Mouse (Mus musculus) neural tube, embryonic 13.5 days (tissue): ENCODE measurements around the gene Zc3h8. TPM values are rescaled to one million over a fixed set of nuclear protein-coding genes. Genes with fewer than 3 reads are reported as not detected.

Experiments
- ATAC-seq: fragments of 200-750 bp; cut with Nextera tagmentation; 2 replicates; pipeline ENCODE4 v1.8.0; 2017; ENCODE audit warnings: low read depth, mild to moderate bottlenecking, moderate TSS enrichment, moderate library complexity
- H3K27ac ChIP-seq: fragments of 300-500 bp; sonication (generic); replicated peaks from 2 replicates; pipeline ENCODE4 v1.5.1; 2015; ENCODE audit warnings: moderate library complexity, mild to moderate bottlenecking, inconsistent platforms
- H3K27me3 ChIP-seq: fragments of 300-500 bp; sonication (generic); 2 replicates; pipeline ENCODE4 v1.6.1; 2015; ENCODE audit warnings: mild to moderate bottlenecking, inconsistent platforms
- H3K36me3 ChIP-seq: fragments of 300-500 bp; sonication (generic); 2 replicates; pipeline ENCODE4 v1.6.1; 2015; ENCODE audit warnings: mild to moderate bottlenecking, inconsistent platforms
- H3K4me1 ChIP-seq: fragments of 300-500 bp; sonication (generic); replicated peaks from 2 replicates; pipeline ENCODE4 v1.6.1; 2015; ENCODE audit warnings: inconsistent platforms
- H3K4me2 ChIP-seq: fragments of 300-500 bp; sonication (generic); 2 replicates; pipeline ENCODE4 v1.6.1; 2015; ENCODE audit warnings: inconsistent platforms, mild to moderate bottlenecking, moderate library complexity
- H3K4me3 ChIP-seq: fragments of 300-500 bp; sonication (generic); 2 replicates; pipeline ENCODE4 v1.5.1; 2015; ENCODE audit warnings: mild to moderate bottlenecking, inconsistent platforms
- H3K9ac ChIP-seq: fragments of 300-500 bp; sonication (generic); 2 replicates; pipeline ENCODE4 v1.6.1; 2015; ENCODE audit warnings: moderate library complexity, mild to moderate bottlenecking, inconsistent platforms
- H3K9me3 ChIP-seq: fragments of 300-500 bp; sonication (generic); 2 replicates; pipeline ENCODE4 v1.6.1; 2016; ENCODE audit warnings: inconsistent platforms
- WGBS: fragments of 180-500 bp; shearing (Covaris S2); methylation state at CpG from one replicate; pipeline ENCODE4 v1.1.7; 2015; 5-methylcytosine and 5-hydroxymethylcytosine counted together
- polyA plus RNA-seq: library from polyadenylated mRNA; unstranded; fragments of >200 nt; fragmentation: Nextera tagmentation; extraction: Ambion mirVana; gene quantifications from 2 replicates; pipeline ENCODE4 v1.2.1, GENCODE M21; 2015

Zc3h8 gene
- polyA plus RNA-seq, 1 experiment from 2014 or later: 10.9 TPM

GRCm38 (mm10) chr2:128947962-128948588 lies 4.2 kb upstream of the Zc3h8 start:
- peaks cover 3% of the 10 kb centered on the region; the same call in 1 of the 2 replicates for H3K27me3 ChIP-seq
- 35% methylated on average over 6 of the region's 6 CpGs for WGBS
- no peak overlapping the region for H3K4me3 ChIP-seq
- peaks cover 3% of the 10 kb centered on the region; the same call in 1 of the 2 replicates for H3K4me1 ChIP-seq
- ATAC-seq: no peak
- no peaks in the 10 kb centered on the region for H3K36me3 ChIP-seq
- H3K27ac ChIP-seq: no peak overlapping the region
- H3K9ac ChIP-seq: no peak overlapping the region
- no peak overlapping the region for H3K4me2 ChIP-seq
- no peaks in the 10 kb centered on the region for H3K9me3 ChIP-seq

GRCm38 (mm10) chr2:128936256-128936655 lies 7.6 kb downstream of the Zc3h8 start:
- Histone ChIP-seq H3K27me3 (no peaks in the 10 kb centered on the region), H3K9ac (no peak overlapping the region), H3K4me1 (no peaks in the 10 kb centered on the region), H3K27ac (no peak overlapping the region), H3K4me2 (no peak overlapping the region), H3K36me3 (peaks cover 18% of the 10 kb centered on the region), H3K4me3 (no peak overlapping the region), H3K9me3 (no peaks in the 10 kb centered on the region)
- no peak for ATAC-seq
- WGBS: 92% methylated on average over 3 of the region's 3 CpGs

- no peak overlapping the region for H3K27ac ChIP-seq
- ATAC-seq: no peak
- H3K4me2 ChIP-seq: no peak overlapping the region
- no peak overlapping the region for H3K4me3 ChIP-seq
- no peaks in the 10 kb centered on the region for H3K9me3 ChIP-seq
- no peak overlapping the region for H3K9ac ChIP-seq
- no peaks in the 10 kb centered on the region for H3K27me3 ChIP-seq
- no peaks in the 10 kb centered on the region for H3K4me1 ChIP-seq
- H3K36me3 ChIP-seq: peaks cover 44% of the 10 kb centered on the region
Measured at GRCm38 (mm10) chr2:128930704-128931103, 13.2 kb downstream of the Zc3h8 start.

GRCm38 (mm10) chr2:128928446-128928845 lies 15.4 kb downstream of the Zc3h8 start:
- Histone ChIP-seq H3K9ac (no peak overlapping the region), H3K27ac (no peak overlapping the region), H3K4me2 (no peak overlapping the region), H3K27me3 (no peaks in the 10 kb centered on the region), H3K4me3 (no peak overlapping the region), H3K36me3 (peaks cover 45% of the 10 kb centered on the region), H3K4me1 (no peaks in the 10 kb centered on the region), H3K9me3 (no peaks in the 10 kb centered on the region)
- ATAC-seq: no peak
- 67% methylated on average over 3 of the region's 3 CpGs for WGBS

- H3K9me3 ChIP-seq: no peaks in the 10 kb centered on the region
- H3K4me2 ChIP-seq: no peak overlapping the region
- 89% methylated on average over 4 of the region's 4 CpGs for WGBS
- H3K4me1 ChIP-seq: no peaks in the 10 kb centered on the region
- H3K27ac ChIP-seq: no peak overlapping the region
- no peaks in the 10 kb centered on the region for H3K27me3 ChIP-seq
- ATAC-seq: no peak
- H3K36me3 ChIP-seq: peaks cover 26% of the 10 kb centered on the region
- H3K4me3 ChIP-seq: no peak overlapping the region
- no peak overlapping the region for H3K9ac ChIP-seq
Measured at GRCm38 (mm10) chr2:128924799-128925198, 19.1 kb downstream of the Zc3h8 start.

- ATAC-seq: no peak
- WGBS: 74% methylated on average over 3 of the region's 3 CpGs
- no peak overlapping the region for H3K4me3 ChIP-seq
Measured at GRCm38 (mm10) chr2:128916528-128916927, 27.3 kb downstream of the Zc3h8 start.

GRCm38 (mm10) chr2:128914978-128915377 lies 28.9 kb downstream of the Zc3h8 start:
- Histone ChIP-seq H3K4me2 (no peak overlapping the region), H3K9me3 (no peaks in the 10 kb centered on the region), H3K27me3 (no peaks in the 10 kb centered on the region), H3K4me3 (no peak overlapping the region), H3K9ac (no peak overlapping the region), H3K27ac (no peak overlapping the region), H3K4me1 (no peaks in the 10 kb centered on the region), H3K36me3 (no peaks in the 10 kb centered on the region)
- WGBS: 87% methylated on average over 4 of the region's 4 CpGs
- ATAC-seq: no peak

More at GRCm38 (mm10) chr2:128916528-128916927, 27.3 kb downstream of the Zc3h8 start:
- Histone ChIP-seq H3K9me3 (no peaks in the 10 kb centered on the region), H3K27ac (no peak overlapping the region), H3K27me3 (no peaks in the 10 kb centered on the region), H3K36me3 (no peaks in the 10 kb centered on the region), H3K9ac (no peak overlapping the region), H3K4me2 (no peak overlapping the region), H3K4me1 (no peaks in the 10 kb centered on the region)

- Histone ChIP-seq H3K36me3 (no peaks in the 10 kb centered on the region), H3K27me3 (no peaks in the 10 kb centered on the region)
- no peak for ATAC-seq
Measured at GRCm38 (mm10) chr2:128903661-128904060, 40.2 kb downstream of the Zc3h8 start.

GRCm38 (mm10) chr2:128902843-128903242 lies 41.0 kb downstream of the Zc3h8 start:
- no peak overlapping the region for H3K4me3 ChIP-seq
- no peak overlapping the region for H3K9ac ChIP-seq
- WGBS: 83% methylated on average over 6 of the region's 6 CpGs
- H3K9me3 ChIP-seq: 0 out of 2 replicates have a peak, but pooled peaks cover 3% of the 10 kb centered on the region
- no peaks in the 10 kb centered on the region for H3K4me1 ChIP-seq
- no peak for ATAC-seq
- H3K4me2 ChIP-seq: no peak overlapping the region
- H3K27me3 ChIP-seq: no peaks in the 10 kb centered on the region
- H3K27ac ChIP-seq: no peak overlapping the region
- H3K36me3 ChIP-seq: no peaks in the 10 kb centered on the region

More at GRCm38 (mm10) chr2:128903661-128904060, 40.2 kb downstream of the Zc3h8 start:
- Histone ChIP-seq H3K27ac (no peak overlapping the region), H3K4me3 (no peak overlapping the region), H3K9me3 (0 out of 2 replicates have a peak, but pooled peaks cover 3% of the 10 kb centered on the region), H3K9ac (no peak overlapping the region), H3K4me2 (no peak overlapping the region), H3K4me1 (no peaks in the 10 kb centered on the region)
- 83% methylated on average over 3 of the region's 3 CpGs for whole genome bisulfite sequencing

GRCm38 (mm10) chr2:128892180-128892721 lies 51.6 kb downstream of the Zc3h8 start:
- Histone ChIP-seq H3K27me3 (0 out of 2 replicates have a peak, but pooled peaks cover 4% of the 10 kb centered on the region), H3K4me1 (peaks cover 7% of the 10 kb centered on the region), H3K9me3 (no peaks in the 10 kb centered on the region), H3K36me3 (no peaks in the 10 kb centered on the region), H3K4me3 (peak overlapping the region; percentile 43), H3K27ac (no peak overlapping the region), H3K4me2 (peak overlapping the region; percentile 77), H3K9ac (peak overlapping the region; percentile 68)
- peak; percentile 43 for ATAC-seq
- 5% methylated on average over 35 of the region's 37 CpGs for WGBS

GRCm38 (mm10) chr2:128890661-128891335 lies 53.1 kb downstream of the Zc3h8 start:
- Histone ChIP-seq H3K9me3 (no peaks in the 10 kb centered on the region), H3K4me3 (no peak overlapping the region), H3K36me3 (no peaks in the 10 kb centered on the region), H3K27me3 (0 out of 2 replicates have a peak, but pooled peaks cover 4% of the 10 kb centered on the region), H3K4me1 (peaks cover 7% of the 10 kb centered on the region), H3K27ac (no peak overlapping the region), H3K9ac (no peak overlapping the region), H3K4me2 (no peak overlapping the region)
- WGBS: 87% methylated on average over 4 of the region's 4 CpGs
- ATAC-seq: no peak

- 71% methylated on average over 6 of the region's 6 CpGs for WGBS
- H3K27ac ChIP-seq: no peak overlapping the region
- peaks cover 7% of the 10 kb centered on the region for H3K4me1 ChIP-seq
- H3K4me3 ChIP-seq: no peak overlapping the region
- H3K9ac ChIP-seq: no peak overlapping the region
- no peaks in the 10 kb centered on the region for H3K9me3 ChIP-seq
- no peak overlapping the region for H3K4me2 ChIP-seq
- H3K27me3 ChIP-seq: no peaks in the 10 kb centered on the region
- H3K36me3 ChIP-seq: no peaks in the 10 kb centered on the region
- ATAC-seq: no peak
Measured at GRCm38 (mm10) chr2:128887866-128888550, 55.9 kb downstream of the Zc3h8 start.
